Mouse (Mus musculus) liver, postnatal 0 days (tissue): Measurements from ENCODE around the gene Epm2aip1.

Experiments used
- CTCF ChIP-seq: sonication (generic); IDR thresholded peaks from 2 replicates; pipeline ENCODE4 v1.5.1; 2016; ENCODE audit warnings: antibody characterized with exemption, low read depth
- EP300 ChIP-seq: IDR thresholded peaks from 2 replicates; pipeline ENCODE4 v1.6.1; 2016; ENCODE audit warnings: antibody characterized with exemption, low read depth, mild to moderate bottlenecking

- TF ChIP-seq CTCF: no peak
- no peak for TF ChIP-seq EP300
These were observed 40.2 kb downstream of the Epm2aip1 start for GRCm38 (mm10) chr9:111311843-111312441.
